Mouse (Mus musculus) heart, embryonic 13.5 days (tissue): ENCODE data around the gene Spaca7. TPM values are rescaled to one million over a fixed set of nuclear protein-coding genes. Genes with fewer than 3 reads are reported as not detected.
"Not testable (repeated sequence)": the region's sequence is repeated elsewhere in the genome, so short reads cannot be mapped to it uniquely, and the experiment has no call there.

Source experiments
- ATAC-seq: fragments of 200-750 bp; cut with Nextera tagmentation; 2 replicates; pipeline ENCODE4 v1.8.0; 2017; ENCODE audit warnings: moderate TSS enrichment; ENCODE audit not compliant: insufficient number of reproducible peaks, low FRiP score, low TSS enrichment; ENCODE audit errors: extremely low read depth
- H3K27ac ChIP-seq: fragments of 300-500 bp; sonication (generic); replicated peaks from 2 replicates; pipeline ENCODE4 v1.5.1; 2015; ENCODE audit warnings: moderate library complexity, mild to moderate bottlenecking, inconsistent platforms
- H3K27me3 ChIP-seq: fragments of 300-500 bp; sonication (generic); replicated peaks from 2 replicates; pipeline ENCODE4 v1.6.1; 2015; ENCODE audit warnings: mild to moderate bottlenecking, inconsistent platforms
- H3K36me3 ChIP-seq: fragments of 300-500 bp; sonication (generic); 2 replicates; pipeline ENCODE4 v1.6.1; 2015; ENCODE audit warnings: mild to moderate bottlenecking, inconsistent platforms
- H3K4me1 ChIP-seq: fragments of 300-500 bp; sonication (generic); 2 replicates; pipeline ENCODE4 v1.6.1; 2015; ENCODE audit warnings: inconsistent platforms
- H3K4me2 ChIP-seq: fragments of 300-500 bp; sonication (generic); 2 replicates; pipeline ENCODE4 v1.6.1; 2015; ENCODE audit warnings: inconsistent platforms, mild to moderate bottlenecking, moderate library complexity
- H3K4me3 ChIP-seq: fragments of 300-500 bp; sonication (generic); 2 replicates; pipeline ENCODE4 v1.5.1; 2015; ENCODE audit warnings: moderate library complexity, mild to moderate bottlenecking, inconsistent platforms
- H3K9ac ChIP-seq: fragments of 300-500 bp; sonication (generic); 2 replicates; pipeline ENCODE4 v1.6.1; 2015; ENCODE audit warnings: inconsistent platforms, mild to moderate bottlenecking, moderate library complexity
- H3K9me3 ChIP-seq: fragments of 300-500 bp; sonication (generic); 2 replicates; pipeline ENCODE4 v1.6.1; 2016; ENCODE audit warnings: inconsistent platforms
- WGBS: fragments of 180-500 bp; shearing (Covaris S2); methylation state at CpG from one replicate; pipeline ENCODE4 v1.1.7; 2015; ENCODE audit warnings: mixed read lengths; 5-methylcytosine and 5-hydroxymethylcytosine counted together
- polyA plus RNA-seq: library from polyadenylated mRNA; unstranded; fragments of >200 nt; fragmentation: Nextera tagmentation; extraction: Ambion mirVana; gene quantifications from 2 replicates; pipeline ENCODE4 v1.2.1, GENCODE M21; 2015

Spaca7 gene
- polyA plus RNA-seq, 1 experiment from 2014 or later, result not detected

DNA sequence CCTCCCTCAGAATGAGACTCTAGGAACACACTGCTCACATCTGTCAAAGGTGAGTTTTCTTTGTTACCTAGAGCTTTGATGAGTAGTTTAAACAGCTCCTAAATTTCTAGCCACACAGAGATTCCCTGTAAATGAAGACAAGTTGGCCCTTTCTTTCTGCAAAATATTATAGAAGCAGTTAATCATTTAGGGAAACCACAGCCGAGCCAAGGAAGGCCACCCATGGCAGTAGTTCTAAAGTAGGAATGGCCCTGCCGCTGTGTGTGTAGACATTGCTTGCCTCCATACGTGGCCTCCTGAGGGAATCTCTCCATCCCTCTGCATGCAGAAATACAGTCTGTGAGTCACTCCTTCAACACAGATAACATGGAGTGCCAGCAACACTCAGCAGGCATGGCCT is 14.0 kb upstream of the Spaca7 start:
- H3K27me3 ChIP-seq, result peaks cover 86% of the 10 kb centered on the region
- 70% methylated on average over 3 of the region's 3 CpGs for WGBS
- H3K4me1 ChIP-seq, result no peaks in the 10 kb centered on the region
- H3K9me3 ChIP-seq, result no peaks in the 10 kb centered on the region
- no peak overlapping the region for H3K4me3 ChIP-seq
- ATAC-seq, result no peak
- no peak overlapping the region for H3K9ac ChIP-seq
- H3K4me2 ChIP-seq, result no peak overlapping the region
- H3K27ac ChIP-seq, result no peak overlapping the region
- H3K36me3 ChIP-seq, result no peaks in the 10 kb centered on the region

DNA sequence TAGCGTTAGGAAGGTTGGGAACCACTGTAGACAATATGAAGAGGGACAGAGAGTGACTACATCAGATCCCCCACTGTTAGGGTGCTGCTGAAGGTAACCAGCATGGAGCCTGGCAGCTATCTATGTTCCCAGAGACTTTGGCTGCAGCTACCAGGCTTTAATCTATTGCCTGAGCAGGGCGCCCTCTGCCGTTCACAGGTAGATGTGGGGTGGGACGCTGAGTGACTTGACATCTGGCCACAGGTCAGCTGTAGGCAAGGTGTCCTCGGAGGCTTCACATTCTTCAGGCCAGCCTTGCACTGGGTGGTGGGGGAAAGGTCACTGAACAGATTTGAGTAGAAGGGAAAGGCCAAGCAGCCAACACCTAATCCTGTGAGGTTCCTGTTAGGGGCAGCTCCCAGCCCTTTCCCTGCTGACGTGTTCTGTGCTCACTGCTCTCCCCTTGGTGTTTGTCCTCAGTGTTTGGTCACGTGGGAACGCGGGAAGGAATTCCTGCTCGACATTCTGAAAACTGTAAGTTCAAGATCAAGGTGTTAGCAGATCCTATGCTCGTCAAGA is 11.3 kb upstream of the Spaca7 start:
- no peaks in the 10 kb centered on the region for H3K9me3 ChIP-seq
- no peak; the same call in 1 of the 2 replicates for ATAC-seq
- no peak overlapping the region for H3K4me3 ChIP-seq
- no peak overlapping the region for H3K9ac ChIP-seq
- H3K4me2 ChIP-seq, result no peak overlapping the region
- peaks cover 88% of the 10 kb centered on the region for H3K27me3 ChIP-seq
- no peaks in the 10 kb centered on the region for H3K4me1 ChIP-seq
- H3K36me3 ChIP-seq, result no peaks in the 10 kb centered on the region
- no peak overlapping the region for H3K27ac ChIP-seq
- 16% methylated on average over 11 of the region's 11 CpGs for WGBS

DNA sequence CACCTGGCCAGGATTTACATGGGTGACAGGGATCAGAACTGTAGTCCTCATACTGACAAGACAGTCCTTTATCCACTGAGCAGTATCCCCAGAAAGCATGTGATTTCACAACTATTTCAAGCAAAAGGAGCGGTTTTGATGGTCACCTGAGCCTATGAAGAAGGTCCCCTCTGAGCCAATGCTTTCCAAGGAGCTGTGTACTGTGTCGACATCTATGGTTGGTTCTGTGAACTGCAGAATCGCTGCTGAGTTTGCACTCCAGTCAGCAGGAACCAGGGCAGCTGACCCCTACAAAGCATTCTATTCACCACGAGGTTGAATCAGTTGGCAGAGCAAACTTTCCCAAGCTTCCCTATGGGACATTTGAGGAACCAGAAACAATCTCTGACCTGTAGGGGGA is 8.5 kb upstream of the Spaca7 start:
- Histone ChIP-seq H3K4me3 (no peak overlapping the region), H3K4me2 (no peak overlapping the region), H3K9me3 (no peaks in the 10 kb centered on the region), H3K27ac (no peak overlapping the region), H3K9ac (no peak overlapping the region), H3K27me3 (peaks cover 72% of the 10 kb centered on the region), H3K36me3 (no peaks in the 10 kb centered on the region), H3K4me1 (no peaks in the 10 kb centered on the region)
- WGBS, result 6% methylated on average over 4 of the region's 4 CpGs
- ATAC-seq, result no peak

DNA sequence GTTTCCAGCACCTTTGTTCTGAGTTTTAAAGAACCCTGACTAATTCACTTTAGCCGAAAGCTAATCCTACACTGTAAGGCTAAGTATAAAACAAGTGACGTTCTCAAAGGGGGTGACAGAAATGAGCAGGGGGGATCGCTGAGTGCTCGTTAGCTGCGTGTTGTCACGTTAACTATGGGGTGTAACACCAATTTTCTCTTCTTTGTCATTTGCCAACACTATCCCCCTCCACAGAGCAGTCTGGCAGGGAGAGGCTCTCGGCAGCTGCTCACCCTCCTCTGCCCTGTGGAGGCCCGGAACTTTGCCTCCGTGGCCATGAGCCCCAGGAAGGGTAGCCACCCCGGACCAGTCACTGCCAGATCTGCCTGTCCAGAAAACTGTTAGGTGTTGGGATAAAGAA is 7.3 kb upstream of the Spaca7 start:
- 60% methylated on average over 10 of the region's 10 CpGs for WGBS
- no peaks in the 10 kb centered on the region for H3K4me1 ChIP-seq
- H3K9ac ChIP-seq, result no peak overlapping the region
- peaks cover 63% of the 10 kb centered on the region for H3K27me3 ChIP-seq
- H3K4me3 ChIP-seq, result no peak overlapping the region
- no peaks in the 10 kb centered on the region for H3K36me3 ChIP-seq
- no peak for ATAC-seq
- H3K9me3 ChIP-seq, result no peaks in the 10 kb centered on the region
- H3K27ac ChIP-seq, result no peak overlapping the region
- H3K4me2 ChIP-seq, result no peak overlapping the region

DNA sequence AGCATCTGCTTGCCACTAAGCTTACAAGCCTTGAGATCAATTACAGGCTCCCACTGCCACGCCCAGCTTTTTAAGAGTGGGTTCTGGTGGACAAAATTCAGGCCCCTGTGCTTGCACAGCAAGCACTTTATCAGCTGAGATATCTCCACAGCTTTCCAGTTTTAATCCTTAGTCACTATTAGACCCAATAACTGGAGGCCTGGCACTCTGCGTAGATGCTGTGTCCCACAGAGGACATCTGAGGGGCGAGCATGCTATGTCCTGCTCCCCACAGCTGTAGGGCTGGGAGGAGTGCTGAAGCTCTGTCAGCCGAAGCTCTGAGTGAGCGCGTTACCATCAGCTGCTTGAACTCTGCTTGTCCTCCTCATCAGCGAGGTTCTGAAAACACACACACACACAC is 6.3 kb upstream of the Spaca7 start:
- H3K27ac ChIP-seq, result no peak overlapping the region
- H3K27me3 ChIP-seq, result peaks cover 56% of the 10 kb centered on the region
- no peak overlapping the region for H3K9ac ChIP-seq
- ATAC-seq, result no peak
- no peaks in the 10 kb centered on the region for H3K4me1 ChIP-seq
- H3K4me2 ChIP-seq, result no peak overlapping the region
- no peaks in the 10 kb centered on the region for H3K36me3 ChIP-seq
- WGBS, result 46% methylated on average over 7 of the region's 7 CpGs
- no peak overlapping the region for H3K4me3 ChIP-seq
- H3K9me3 ChIP-seq, result no peaks in the 10 kb centered on the region

DNA sequence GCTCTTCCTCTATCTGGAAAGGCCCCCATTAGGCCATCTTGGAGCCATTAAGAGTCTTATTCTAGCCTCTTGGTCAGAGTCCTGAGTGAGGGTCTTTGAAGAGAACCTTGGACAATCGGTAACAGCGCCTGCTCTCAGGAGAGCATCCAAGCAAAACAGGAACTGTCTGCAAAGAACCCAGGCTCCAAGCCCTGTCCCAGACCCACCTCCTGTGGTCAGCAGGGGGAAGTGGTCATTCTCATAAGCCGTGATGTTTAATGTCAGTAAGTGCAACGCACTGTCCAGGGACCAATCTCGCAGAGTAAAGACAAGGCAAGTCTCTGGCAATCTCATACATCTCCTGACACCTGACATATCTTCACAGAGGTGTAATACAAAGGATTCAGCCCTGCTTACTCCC is 3.2 kb downstream of the Spaca7 start:
- Histone ChIP-seq H3K9ac (no peak overlapping the region), H3K4me1 (no peaks in the 10 kb centered on the region), H3K36me3 (no peaks in the 10 kb centered on the region), H3K4me3 (no peak overlapping the region), H3K9me3 (no peaks in the 10 kb centered on the region), H3K27me3 (peaks cover 49% of the 10 kb centered on the region), H3K4me2 (no peak overlapping the region), H3K27ac (no peak overlapping the region)
- ATAC-seq, result no peak
- 60% methylated on average over 5 of the region's 5 CpGs for WGBS

DNA sequence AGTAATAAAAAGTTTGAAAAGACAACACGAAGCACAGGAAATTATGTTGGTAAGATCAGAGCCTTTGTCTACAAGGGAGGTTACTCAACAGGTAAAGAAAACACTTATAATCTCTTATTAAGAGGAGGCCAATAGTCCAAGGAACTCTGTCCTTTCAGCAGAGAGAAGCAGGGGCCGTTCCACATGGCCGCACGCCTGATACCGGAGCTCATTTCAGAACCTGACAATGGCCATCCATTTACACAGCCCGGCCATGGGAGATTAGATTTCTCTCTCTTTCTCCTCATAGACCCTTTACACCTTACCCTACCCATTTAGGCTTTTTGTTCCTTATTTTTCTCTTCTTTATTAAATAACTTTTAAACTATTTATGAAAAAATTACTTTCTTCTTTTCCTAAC is 3.9 kb downstream of the Spaca7 start:
- H3K27me3 ChIP-seq, result peaks cover 48% of the 10 kb centered on the region
- no peak for ATAC-seq
- H3K9ac ChIP-seq, result no peak overlapping the region
- H3K9me3 ChIP-seq, result no peaks in the 10 kb centered on the region
- H3K4me1 ChIP-seq, result no peaks in the 10 kb centered on the region
- no peak overlapping the region for H3K4me3 ChIP-seq
- no peak overlapping the region for H3K27ac ChIP-seq
- WGBS, result 60% methylated on average over 6 of the region's 6 CpGs
- H3K4me2 ChIP-seq, result no peak overlapping the region
- H3K36me3 ChIP-seq, result no peaks in the 10 kb centered on the region

DNA sequence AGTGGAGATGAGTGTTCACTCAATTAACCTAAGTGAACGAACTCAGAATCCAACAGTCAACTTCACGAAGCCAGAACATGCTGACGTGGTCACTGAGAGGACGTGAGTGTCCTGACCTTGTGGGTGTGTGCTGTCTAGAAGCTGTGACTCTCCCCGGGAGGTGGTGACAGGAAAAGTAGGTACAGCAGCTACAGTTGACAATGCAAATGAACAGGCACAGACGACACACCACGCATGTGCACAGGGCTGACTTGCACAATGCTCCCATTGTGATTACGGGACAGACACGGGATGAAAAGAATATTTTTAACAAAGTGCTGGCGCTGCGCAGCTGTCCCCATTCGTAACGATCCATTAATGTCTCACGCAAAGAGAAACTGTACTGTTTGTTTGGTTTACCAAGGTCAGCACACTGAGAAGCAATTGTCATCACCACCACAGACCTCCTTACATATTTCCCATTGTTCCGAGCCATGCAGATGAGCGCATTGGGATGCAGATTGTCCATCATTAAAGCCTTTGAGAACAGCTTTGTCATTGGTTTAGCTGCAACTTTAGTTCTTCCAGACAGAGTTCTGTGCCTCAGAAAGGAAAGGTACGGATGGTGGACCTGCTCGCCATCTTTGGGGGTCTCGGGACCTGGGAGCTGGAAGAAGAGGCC is 6.6 kb downstream of the Spaca7 start:
- H3K36me3 ChIP-seq, ATAC-seq, H3K4me3 ChIP-seq, H3K9me3 ChIP-seq, H3K27ac ChIP-seq, H3K9ac ChIP-seq, H3K4me2 ChIP-seq, H3K4me1 ChIP-seq: not testable (repeated sequence)
- 68% methylated on average over 19 of the region's 19 CpGs for WGBS
- peaks cover 24% of the 10 kb centered on the region for H3K27me3 ChIP-seq

DNA sequence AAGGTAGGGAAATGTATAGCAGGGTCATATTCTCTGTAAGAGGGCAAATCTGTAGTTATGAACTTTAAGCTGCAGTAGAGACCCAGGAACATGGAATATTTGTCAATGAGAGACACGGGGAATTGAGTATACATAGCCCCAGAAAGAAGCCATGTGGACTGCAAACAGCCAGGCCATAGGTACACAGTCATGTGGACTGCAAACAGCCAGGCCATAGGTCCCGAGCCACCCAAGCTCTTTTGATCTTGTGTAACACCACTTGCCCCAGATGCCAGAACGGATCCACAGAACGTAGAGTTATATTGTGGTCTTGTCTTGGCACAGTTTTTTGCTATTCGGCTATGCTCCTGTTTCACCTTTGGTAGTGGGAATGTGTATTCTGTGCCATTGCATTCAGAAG is 11.0 kb downstream of the Spaca7 start:
- no peak overlapping the region for H3K4me2 ChIP-seq
- no peaks in the 10 kb centered on the region for H3K9me3 ChIP-seq
- H3K27ac ChIP-seq, result no peak overlapping the region
- ATAC-seq, result no peak
- H3K36me3 ChIP-seq, result no peaks in the 10 kb centered on the region
- H3K4me1 ChIP-seq, result no peaks in the 10 kb centered on the region
- H3K27me3 ChIP-seq, result peaks cover 5% of the 10 kb centered on the region
- 69% methylated on average over 5 of the region's 5 CpGs for WGBS
- no peak overlapping the region for H3K4me3 ChIP-seq
- no peak overlapping the region for H3K9ac ChIP-seq

DNA sequence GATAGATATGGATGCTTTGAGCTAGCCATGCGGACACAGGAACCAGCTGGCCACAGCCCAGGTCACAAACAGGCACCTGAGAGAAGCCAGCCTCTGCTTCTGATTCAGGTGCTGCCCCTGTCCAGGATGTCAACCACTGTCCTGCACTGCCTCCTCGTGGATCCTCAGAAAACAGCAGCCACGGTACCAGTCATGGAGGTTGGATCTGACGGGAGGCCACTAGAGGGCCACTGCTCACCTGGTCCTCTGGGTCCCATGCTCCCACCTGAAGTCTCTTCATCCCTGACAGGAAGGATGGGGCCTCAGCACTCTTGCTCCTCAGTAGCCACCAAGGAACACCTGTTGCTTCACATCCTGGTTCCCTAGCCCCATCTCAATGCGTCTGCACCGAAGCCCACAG is 34.4 kb downstream of the Spaca7 start:
- no peaks in the 10 kb centered on the region for H3K36me3 ChIP-seq
- no peaks in the 10 kb centered on the region for H3K9me3 ChIP-seq
- ATAC-seq, result no peak
- H3K4me3 ChIP-seq, result no peak overlapping the region
- no peaks in the 10 kb centered on the region for H3K4me1 ChIP-seq
- H3K4me2 ChIP-seq, result no peak overlapping the region
- WGBS, result 18% methylated on average over 6 of the region's 6 CpGs
- peaks cover 17% of the 10 kb centered on the region for H3K27me3 ChIP-seq
- H3K27ac ChIP-seq, result no peak overlapping the region
- H3K9ac ChIP-seq, result no peak overlapping the region

DNA sequence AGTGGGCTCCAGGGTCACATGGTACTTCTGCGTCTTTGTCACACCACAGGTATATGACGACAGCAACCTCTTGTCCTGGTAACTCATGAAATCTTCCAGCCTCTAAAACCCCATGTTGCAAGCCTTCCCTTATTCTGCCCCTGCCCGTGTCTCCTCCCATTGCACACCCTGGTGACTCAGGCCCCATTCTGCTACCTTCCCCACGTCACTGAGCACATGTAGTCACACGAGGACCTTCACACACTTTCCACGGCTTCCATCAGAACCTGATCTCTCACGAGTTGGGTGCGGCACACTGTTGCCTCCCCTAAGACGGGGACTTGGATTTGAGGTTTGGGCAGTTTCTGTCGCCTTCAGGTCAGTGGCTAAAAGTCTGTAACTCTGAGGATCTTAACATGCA is 36.0 kb downstream of the Spaca7 start:
- no peaks in the 10 kb centered on the region for H3K4me1 ChIP-seq
- peaks cover 1% of the 10 kb centered on the region; the same call in 1 of the 2 replicates for H3K36me3 ChIP-seq
- H3K27ac ChIP-seq, result no peak overlapping the region
- H3K9ac ChIP-seq, result no peak overlapping the region
- no peaks in the 10 kb centered on the region for H3K9me3 ChIP-seq
- peaks cover 12% of the 10 kb centered on the region for H3K27me3 ChIP-seq
- no peak overlapping the region for H3K4me3 ChIP-seq
- no peak for ATAC-seq
- H3K4me2 ChIP-seq, result no peak overlapping the region
- 67% methylated on average over 10 of the region's 10 CpGs for WGBS

DNA sequence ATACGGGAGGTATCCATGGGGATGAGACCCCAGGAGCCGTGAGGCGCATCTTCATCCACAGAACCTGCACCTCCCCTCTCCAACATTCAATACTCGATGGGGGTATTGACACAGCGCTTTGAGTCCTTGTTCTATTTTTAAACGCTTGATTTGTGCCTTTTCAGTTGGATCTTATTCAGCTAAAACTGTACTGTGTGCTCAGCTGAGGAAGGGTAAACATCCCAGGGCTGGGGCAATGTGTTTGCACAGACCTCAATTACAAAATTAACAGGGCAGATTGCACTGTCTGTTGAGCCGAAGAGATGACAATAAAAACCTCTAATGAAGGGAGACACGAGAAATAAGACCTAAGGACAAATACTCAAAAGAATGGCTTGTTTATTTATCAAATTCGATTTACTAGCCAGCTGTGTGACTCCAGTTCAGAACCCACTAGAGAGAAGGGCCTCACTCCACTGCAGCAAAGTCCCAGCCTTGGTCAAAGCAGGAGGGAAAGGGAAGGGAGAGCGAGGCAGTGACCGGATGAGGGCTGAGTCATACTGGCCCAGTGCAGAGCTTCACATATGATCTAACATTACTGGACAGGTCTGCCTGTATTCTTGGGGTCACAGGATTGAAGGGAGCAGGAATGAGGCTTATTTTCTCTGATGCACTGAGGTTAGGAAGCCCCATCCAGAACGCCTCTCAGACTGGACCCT is 37.1 kb downstream of the Spaca7 start:
- no peaks in the 10 kb centered on the region for H3K9me3 ChIP-seq
- H3K27me3 ChIP-seq, result peaks cover under 1% of the 10 kb centered on the region
- no peak overlapping the region for H3K4me2 ChIP-seq
- H3K36me3 ChIP-seq, result peaks cover 10% of the 10 kb centered on the region
- no peak overlapping the region for H3K9ac ChIP-seq
- 69% methylated on average over 12 of the region's 12 CpGs for WGBS
- no peak overlapping the region for H3K4me3 ChIP-seq
- no peak overlapping the region for H3K27ac ChIP-seq
- H3K4me1 ChIP-seq, result no peaks in the 10 kb centered on the region
- ATAC-seq, result no peak
